Mouse (Mus musculus) spleen, adult 18-20 months (tissue): Measurements from ENCODE around the gene Mvb12b.
"Not testable (repeated sequence)": the region's sequence is repeated elsewhere in the genome, so short reads cannot be mapped to it uniquely, and the experiment has no call there.

Experiments
- DNase-seq, 2 experiments: peaks; one replicate each; pipeline ENCODE4 v3.0.0; 2022; ENCODE audit warnings: mixed read lengths in 2 of 2

The Mvb12b gene

DNA sequence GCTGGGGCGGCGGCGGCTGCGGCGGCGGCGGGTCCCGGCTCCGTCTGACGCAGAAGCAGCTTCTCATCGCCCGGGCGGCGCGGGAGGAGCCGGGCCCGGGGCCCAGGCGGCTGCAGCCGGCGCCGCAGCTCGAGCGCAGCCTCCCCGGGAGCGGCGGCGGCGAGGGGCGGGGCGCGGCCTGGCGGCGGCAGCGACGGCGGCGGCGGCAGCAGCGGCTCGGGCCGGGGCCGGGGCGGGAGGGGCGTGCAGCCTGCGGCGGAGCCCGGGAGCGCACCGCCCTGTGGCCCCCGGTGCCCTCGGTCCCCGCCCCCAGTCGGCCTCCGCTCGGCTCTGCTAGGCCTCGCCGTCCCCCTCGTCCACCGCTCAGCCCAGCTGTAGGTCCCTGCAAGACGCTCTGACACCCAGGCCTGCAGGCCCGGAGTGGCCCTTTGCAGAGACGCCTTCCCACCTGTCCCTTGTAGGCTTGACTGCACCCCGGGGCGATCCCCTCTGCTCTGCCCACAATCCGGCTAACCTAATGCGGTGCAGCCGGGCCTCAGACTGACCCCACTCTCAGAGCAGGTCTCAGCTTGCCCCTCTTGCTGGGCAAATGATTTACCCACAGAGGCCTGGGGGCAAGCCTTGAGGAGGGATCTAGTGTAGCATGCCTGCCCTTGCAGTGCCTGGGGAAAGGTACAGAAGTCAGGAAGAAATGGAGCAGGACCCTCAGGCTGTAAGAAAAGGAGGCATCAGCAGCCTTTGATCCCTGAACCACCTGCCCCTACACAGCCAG is at the start of gene Mvb12b:
Gene Mvb12b, minus strand, starts transcription at position 619 of the 772 bp plus-strand sequence.
- DNase-seq: peak; percentile 23 to 53

DNA sequence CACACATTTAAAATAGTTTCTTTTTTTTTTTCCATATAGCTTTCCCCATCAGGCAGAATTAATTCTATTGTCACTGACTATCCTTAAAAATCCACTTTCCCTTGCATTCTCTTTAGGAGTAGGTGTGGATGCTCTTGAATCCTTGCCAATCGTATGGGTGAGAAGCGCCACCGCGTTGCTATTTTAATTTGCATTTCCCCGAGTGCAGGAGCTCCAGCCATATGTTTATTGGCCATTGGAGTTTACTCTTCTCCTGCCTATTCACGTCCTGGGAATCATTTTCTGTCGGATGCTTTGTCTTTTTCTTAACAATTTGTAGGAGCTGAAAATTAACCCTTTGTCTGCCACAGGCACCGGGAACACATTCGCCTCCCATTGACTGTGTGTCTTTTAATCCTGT is 48.0 kb upstream of the Mvb12b start:
- no peak for DNase-seq

DNA sequence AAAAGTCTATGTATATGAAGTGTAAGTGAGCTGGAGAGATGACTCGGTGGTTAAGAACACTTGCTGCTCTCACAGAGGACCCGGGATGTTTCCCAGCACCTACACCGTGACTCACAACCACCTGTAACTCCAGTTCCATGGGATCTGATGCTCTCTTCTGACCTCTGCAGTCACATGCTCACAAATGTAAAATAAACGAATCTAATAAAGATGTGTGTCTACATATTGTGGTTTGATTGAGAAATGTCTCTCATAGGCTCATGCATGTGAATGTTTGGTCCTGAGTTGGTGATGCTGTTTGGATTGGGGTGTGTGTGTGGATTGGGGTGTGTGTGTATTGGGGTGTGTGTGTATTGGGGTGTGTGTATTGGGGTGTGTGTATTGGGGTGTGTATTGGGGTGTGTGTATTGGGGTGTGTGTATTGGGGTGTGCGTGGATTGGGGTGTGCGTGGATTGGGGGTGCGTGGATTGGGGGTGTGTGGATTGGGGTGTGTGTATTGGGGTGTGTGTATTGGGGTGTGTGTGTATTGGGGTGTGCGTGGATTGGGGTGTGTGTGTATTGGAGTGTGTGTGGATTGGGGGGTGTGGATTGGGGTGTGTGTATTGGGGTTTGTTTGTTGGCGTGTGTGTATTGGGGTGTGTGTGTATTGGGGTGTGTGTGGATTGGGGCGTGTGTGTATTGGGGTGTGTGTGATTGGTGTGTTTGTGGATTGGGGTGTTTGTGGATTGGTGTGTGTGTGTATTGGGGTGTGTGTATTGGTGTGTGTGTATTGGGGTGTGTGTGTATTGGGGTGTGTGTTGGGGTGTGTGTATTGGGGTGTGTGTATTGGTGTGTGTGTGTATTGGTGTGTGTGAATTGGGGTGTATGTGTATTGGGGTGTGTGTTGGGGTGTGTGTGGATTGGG is 46.1 kb upstream of the Mvb12b start:
- DNase-seq: no peak

DNA sequence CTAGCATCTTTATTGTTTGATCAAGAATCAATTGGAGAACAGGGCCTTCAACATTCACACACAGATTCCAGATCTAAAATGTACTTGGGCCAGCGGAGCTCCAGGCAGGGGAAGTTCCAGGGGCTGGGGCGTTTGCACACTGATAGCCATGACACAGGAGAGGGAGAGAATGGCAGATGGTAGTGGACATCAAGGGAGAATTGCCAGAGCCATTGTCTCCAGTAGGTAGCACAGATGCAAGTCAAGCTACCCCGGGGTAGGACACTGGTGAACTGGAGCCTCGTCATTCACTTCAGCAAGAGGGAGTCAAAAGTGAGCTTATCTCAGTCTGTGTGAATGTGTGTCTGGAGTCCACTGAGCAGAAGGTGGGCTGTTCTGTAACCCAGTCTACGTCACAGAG is 43.4 kb upstream of the Mvb12b start:
- no peak for DNase-seq

DNA sequence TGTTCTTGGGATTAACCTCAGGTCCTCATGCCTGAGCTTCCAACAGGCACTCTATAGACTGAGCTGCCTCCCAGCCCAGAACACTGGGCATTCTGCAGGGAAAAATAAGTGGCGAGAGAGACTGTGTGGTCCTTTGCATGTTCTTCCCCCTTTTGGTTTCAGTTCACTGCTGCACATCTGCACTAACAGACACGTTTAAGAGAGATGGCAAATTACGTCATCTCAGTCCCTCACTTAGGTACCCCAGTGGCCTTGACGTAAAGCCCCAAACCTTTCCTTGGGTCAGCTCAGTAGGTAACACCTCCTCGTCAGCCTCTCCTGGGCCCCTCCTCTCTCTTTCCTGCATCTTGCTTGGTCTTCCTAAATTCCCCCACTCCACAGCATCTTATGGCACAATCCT is 37.5 kb upstream of the Mvb12b start:
- no peak for DNase-seq

DNA sequence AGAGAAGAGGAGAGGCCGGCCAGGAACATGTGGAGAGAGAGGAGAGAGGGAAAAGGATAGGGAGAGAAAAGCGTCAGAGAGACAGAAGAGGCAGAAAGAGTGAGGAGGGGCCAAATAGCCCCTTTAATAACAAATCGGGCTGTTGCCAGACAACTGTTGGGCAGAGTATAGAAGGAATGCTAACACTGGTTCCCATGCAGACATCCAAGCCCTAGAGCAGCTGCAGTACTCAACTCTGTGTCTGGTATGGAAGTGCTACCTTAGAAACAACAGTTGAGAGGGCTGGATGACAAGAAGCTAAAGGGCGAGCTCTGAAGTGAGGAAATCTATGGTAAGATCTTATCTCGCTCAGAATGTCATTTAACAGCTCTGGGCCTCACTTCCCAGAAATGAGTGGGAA is 35.7 kb upstream of the Mvb12b start:
- no peak for DNase-seq

DNA sequence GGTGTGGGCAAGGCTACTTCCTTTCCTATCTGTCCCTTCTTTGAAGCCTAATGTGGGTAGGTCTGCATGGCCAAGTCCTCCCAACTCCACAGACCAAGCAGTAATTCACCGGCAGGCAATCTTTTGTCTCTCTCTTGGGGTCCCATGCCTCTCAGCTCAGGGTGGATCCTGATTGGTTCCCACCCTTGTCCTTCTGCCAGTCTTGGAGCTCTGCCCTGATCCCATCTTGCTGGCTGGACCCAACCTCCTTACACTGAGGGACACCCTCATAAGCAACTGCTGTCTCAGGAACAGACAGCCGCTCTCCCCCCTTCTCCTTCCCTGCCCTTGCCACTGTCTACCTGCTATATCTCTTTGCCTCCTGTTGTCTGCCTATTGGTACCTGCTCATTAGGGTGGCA is 34.7 kb upstream of the Mvb12b start:
- DNase-seq: no peak

DNA sequence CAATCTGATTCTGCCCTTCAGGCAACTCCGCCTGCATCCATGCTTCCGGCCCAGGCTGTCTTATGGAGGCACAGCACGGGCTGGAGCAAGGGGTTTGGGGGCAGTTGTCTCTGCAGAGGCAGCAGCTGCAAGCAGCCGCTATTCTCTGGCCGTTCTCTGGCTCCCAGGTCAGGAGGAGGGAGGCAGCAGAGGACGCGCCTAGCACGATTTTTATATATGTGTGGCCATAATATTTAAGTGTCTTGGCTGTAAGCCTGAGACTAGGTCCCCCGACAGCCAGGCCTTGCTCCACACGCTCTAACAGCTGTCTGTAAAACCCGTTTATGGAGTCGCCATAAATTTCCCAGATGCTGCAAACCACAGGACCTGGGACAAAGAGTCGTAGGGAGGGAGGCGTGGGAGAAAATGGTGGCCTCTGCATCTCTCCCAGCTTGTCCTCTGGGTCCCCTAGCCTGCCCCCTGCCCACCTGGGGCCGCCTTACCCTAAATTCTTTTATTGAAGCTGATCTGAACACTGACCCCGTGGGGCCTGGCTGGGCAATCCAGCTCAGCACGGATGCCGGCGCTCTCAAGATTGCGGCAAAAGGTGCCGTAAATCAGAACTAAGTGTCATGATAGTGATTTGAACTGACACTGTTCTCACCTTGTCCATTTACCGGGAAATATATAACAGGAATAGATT is 32.3 kb upstream of the Mvb12b start:
- no peak for DNase-seq

DNA sequence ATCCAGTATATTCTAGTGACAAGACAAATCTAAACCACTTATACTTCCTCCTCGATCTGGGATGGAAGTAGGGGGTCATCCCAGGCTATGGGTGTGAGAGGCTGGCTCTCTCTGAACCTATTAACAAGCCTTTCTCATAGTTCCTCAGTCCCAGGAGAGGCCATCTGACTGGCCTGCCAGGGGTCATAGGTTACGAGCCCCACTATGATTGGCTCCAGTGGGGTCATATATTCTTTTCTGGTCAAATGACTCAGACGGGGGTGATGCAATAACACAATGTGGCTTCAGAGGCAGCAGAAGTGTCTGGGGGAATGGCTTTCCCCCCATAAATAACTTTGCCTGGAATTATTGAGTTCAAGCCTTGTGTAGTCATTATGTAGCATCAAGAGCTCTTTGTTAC is 31.1 kb upstream of the Mvb12b start:
- no peak for DNase-seq

DNA sequence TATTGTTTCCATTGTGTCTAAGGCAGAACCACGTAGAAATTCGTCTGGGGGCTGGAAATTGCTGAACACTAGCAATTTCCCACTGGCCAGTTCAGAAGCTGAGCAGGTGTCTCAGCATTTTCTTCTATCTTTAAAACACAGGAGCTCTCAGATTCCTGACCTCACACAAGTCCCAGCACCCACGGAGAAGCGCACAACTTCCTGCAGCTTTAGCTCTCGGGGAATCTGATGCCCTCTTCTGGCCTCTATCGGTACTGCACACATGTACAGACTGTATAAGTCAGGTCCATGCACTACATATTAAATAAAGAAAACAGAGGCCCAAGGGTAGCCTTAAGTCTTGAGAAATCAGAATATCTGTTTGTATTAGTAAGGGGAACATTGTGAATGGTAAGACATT is 30.6 kb upstream of the Mvb12b start:
- DNase-seq: peak in 1 of 2 experiments; percentile 64

DNA sequence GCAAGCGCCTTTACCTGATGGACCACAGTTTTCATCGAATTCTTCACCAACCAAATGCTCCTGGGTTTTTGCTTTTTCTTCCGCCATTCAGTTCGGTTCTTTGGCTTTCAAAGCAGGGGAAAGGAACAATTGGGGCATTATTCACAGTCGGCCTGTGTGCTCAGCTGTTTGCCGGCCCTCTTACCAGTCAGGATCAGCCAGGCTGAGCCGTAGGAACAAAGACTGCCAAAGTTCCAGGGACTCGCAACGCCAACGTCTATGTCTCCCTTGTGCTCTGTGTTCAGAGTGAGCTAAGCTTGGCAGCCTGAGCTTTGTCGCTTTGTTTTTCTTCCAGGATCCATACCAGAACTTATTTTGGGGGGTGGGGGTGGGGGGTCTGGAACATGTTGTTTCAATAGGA is 28.9 kb upstream of the Mvb12b start:
- no peak for DNase-seq

DNA sequence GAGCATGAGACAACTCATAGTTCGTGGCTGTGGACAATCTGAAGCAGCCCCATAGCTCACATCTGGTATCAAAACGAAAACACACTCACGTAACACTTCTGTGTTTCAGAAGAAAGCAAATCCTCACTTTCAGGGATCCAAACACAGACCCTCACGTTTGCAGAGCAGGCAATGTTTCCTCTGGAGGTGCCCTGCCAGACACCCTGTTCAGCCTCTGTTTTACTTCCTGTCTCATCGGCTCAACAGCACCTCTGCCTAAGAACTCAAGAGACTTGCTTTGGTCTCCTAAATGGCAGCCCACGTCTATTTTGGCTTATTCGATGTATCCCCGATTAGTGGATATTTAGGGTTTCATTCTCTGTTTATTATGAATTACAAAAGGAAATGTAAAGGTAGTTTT is 27.3 kb upstream of the Mvb12b start:
- DNase-seq: no peak

DNA sequence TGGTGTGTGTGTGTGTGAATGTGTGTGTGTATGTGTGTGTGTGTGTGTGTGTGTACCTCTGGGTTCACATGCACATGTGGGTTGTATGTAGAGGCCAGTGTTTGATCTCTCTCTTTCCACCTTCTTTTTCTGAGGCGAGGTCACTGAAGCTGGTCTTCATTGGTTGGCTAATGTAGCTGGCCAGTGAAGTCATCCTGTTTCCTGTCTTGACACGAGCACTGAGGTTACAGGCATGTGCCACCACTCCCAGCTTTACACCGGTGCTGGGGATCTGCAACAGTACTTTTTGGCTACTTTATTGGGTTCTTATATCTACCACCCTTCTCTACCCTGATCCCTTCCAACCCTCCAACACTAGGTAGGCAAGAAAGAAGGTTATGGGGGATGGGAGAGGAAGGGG is 26.6 kb upstream of the Mvb12b start:
- DNase-seq: no peak

DNA sequence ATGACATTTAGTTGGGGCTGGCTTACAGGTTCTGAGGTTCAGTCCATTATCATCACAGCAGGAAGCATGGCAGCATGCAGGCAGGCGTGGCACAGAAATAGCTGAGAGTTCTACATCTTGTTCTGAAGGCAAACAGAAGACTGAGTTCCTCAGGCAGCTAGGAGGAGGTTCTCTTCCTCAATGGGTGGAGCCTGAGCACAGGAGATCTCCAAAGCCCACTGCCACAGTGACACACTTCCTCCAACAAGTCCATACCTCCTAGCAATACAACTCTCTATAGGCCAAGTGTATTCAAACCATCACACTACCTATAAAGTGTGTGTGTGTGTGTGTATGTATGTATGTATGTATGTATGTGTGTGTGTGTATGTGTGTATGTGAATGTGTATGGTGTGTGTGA is 25.9 kb upstream of the Mvb12b start:
- DNase-seq: not testable (repeated sequence)

DNA sequence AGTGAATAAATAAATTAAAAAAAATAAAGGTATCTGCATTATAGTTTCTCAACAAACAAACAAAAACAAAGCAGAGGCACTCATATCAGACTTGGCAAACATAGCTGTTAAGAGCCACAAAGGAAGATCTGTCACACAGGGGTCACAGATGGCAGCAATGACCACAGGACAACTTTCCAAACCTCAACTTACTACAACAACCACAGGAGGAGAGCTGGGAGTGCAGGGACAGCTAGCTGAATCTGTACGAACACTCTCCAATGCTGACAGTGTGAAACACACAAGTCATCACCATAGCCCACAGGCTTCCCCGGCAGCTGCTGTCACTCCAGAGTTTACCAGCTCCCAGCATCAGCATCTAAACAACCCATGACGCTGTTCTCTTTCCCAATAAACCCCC is 25.0 kb upstream of the Mvb12b start:
- DNase-seq: no peak

DNA sequence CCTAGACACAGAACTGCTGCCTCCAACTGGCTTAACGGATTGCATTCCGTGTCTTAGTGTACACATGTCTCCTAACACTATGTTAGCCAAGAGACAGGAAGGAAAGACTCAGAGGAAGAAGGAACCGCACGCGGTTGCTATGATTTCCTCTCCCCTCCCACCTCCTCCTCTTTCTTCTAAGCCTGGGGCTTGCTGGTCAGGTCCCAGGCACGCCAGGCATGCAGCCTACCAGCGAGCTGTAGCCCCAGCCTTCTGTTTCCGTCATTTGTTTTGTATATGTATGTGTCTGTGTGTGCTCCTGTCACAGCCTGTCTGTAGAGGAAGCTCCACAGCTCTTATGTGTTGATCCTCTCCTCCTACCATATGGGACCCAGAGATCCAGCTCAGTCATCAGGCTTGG is 20.6 kb upstream of the Mvb12b start:
- DNase-seq: peak; percentile 18 to 30

DNA sequence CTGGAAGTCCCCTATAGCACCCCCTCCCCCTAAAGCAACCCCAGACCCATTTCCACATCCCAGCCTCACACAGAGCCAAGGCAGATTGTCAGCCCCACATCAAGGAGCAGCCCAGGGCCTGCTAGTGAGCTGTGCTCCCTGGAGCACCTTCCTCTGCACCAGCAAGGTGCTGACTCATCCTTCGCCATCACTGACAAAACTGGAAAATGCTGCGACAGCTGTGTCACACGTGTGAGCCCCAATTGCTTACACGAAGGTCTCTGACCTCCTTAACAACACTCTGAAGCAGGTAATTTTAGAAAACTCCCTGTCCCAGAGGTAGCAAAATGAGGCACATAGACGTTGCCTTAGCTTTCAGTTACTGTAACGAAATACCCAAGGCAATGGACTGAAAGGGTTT is 19.4 kb upstream of the Mvb12b start:
- no peak for DNase-seq

DNA sequence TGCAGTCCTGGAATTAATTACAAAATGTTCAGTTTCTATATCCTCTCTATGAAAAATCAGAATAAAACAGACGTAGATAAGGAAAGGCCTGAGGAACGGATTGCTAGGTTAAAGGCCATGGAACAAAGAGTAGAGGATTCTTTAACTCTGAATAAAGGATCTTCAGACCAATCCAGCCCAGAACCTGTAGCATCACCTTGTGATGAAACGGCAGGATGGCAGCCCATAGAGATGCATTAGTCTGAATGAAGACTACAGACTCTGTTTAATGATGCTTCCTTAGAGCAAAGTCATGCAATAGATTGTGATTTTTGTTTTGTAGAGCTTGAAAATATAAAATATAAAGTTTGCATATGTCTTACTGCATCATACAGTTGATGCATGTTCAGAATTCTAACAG is 8.1 kb upstream of the Mvb12b start:
- no peak for DNase-seq

DNA sequence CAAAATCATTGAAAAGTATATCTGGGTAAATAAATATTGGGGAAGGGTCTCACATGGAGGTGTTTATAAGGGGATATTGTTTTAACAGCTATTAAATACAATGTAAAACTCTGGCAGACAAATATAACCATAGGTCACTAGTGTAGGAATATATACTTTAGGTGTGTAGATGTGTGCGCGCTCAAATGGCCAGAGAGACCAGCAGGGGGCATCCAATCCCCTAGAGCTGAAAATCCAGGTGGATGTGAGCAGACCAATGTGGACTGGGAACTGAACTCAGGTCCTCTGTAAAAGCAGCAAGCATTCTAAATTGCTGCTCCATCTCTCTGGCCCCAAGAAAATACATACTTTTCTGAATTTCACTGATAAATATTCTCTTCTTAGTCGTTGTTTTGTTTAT is 5.4 kb upstream of the Mvb12b start:
- DNase-seq: no peak

DNA sequence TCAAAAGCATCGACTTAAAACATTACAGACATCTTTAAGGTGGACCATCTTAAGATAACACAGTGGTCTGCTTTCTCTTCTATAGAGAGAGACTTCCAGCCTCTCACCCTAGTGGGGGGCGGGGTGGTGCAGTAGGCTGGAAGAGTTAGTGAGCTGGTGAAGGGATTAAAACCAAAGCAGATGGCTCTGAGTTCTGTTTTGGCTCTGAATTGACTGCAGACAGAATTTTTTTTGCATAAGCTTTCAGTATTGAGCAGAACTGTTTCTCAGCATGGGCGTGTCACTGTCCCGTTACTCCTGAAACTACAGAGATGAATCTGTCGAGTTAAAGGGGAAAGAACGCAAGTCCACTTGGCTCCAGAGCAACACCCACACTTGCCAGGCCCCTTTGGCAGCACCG is 4.6 kb upstream of the Mvb12b start:
- no peak for DNase-seq

DNA sequence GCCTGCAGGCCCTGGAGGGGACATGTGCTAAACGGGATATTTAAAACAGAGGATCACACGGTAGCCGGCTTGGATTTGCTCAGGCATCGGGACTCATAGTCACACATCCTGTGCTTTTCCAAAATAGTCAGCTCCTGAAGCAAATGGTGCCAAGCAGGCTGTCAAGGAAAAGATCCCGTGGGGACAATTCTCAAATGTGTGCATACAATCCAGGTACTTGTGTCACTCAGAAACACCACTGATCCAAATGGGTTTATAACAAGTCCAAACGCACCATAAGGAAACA is 297 bp upstream of the Mvb12b start:
- no peak for DNase-seq

DNA sequence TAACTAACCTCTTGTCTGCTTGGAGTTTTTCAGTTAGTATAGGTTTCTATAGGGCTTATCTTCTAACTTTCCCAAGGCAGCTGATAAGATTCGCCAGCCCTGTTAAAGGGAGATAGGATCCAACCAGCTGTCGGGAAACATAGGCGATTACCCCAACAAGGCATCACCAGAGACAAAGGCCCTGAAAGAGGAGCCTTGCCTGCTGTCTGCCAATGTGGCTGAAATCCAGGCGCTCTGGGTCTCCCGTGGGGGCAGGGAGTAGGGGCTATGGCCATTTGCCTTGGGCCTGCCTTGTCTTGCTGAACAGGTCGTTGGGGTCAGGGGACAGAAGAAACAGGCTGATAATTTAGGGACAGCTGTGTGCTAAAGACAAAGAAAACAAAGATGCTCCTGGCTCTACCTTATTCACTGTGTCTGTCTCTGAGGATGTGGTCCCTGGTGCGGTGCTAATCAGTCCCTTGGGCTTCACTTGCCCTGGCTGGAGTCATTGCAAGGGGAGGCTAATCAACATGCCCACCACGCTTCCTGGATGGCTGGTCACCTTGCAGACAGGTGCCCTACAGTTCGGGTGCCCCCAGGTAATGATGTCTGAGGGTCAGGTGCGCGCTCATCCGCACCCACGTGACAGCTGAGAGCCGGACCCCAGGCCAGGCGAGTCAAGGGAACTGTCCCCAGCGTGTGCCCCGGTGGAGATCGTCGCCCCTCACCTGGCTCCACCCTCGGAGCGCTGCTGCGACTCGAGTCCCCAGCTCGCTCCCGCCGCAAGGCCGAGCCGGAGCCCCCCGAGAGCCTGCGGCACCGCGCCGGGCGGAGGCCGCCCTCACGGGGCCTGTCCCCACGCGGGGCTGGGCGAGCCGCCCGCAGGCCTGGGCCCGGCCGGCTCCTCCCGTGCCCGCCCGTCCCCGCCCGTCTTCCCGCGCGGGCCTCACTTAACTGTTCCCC is 1.1 kb downstream of the Mvb12b start:
- no peak for DNase-seq

DNA sequence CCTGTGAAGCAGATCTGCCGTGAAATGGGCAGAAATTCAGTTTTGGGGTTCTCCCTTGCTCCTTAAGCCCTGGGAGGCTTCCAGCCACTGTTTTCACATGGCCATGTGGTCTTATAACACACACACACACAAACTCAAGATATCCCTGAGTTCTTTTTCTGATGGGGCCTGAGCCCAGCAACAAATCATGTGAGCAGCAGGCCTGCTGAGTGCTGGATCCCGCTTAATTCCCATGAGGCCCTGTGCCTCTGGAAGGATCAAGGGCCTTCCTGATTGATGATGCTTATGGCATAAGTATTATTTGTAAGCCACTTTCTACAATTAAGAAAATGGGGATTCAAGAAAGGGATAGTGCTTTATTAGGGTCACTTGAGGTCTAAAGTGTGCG is 2.5 kb downstream of the Mvb12b start:
- no peak for DNase-seq
